Mouse (Mus musculus) kidney, adult 8-10 months (tissue): Measurements from ENCODE around the gene Cbx1.

Experiments
- DNase-seq, 2 experiments: peaks; one replicate each; pipeline ENCODE4 v3.0.0; 2022

Gene Cbx1

GRCm38 (mm10) chr11:96788871-96789795, at the start of gene Cbx1:
Gene Cbx1 (plus strand): TSS chr11:96789127.
- DNase-seq: peak; percentile 91 to 94

- no peak for DNase-seq
Observed at GRCm38 (mm10) chr11:96740796-96741195, 48.1 kb upstream of the Cbx1 start.

GRCm38 (mm10) chr11:96741995-96742394, 46.9 kb upstream of the Cbx1 start:
- no peak for DNase-seq

- no peak for DNase-seq
Observed at GRCm38 (mm10) chr11:96743000-96743399, 45.9 kb upstream of the Cbx1 start.

GRCm38 (mm10) chr11:96743891-96744290, 45.0 kb upstream of the Cbx1 start:
- DNase-seq: no peak

GRCm38 (mm10) chr11:96746648-96747047, 42.3 kb upstream of the Cbx1 start:
- no peak for DNase-seq

- DNase-seq: no peak
Observed at GRCm38 (mm10) chr11:96747555-96747954, 41.4 kb upstream of the Cbx1 start.

- no peak for DNase-seq
Observed at GRCm38 (mm10) chr11:96755298-96755697, 33.6 kb upstream of the Cbx1 start.

- no peak for DNase-seq
Observed at GRCm38 (mm10) chr11:96757421-96757820, 31.5 kb upstream of the Cbx1 start.

- no peak for DNase-seq
Observed at GRCm38 (mm10) chr11:96758402-96758801, 30.5 kb upstream of the Cbx1 start.

- DNase-seq: peak; percentile 57 to 65
Observed at GRCm38 (mm10) chr11:96760042-96760441, 28.9 kb upstream of the Cbx1 start.

- no peak for DNase-seq
Observed at GRCm38 (mm10) chr11:96761984-96762383, 26.9 kb upstream of the Cbx1 start.

GRCm38 (mm10) chr11:96762742-96763470, 26.0 kb upstream of the Cbx1 start:
- DNase-seq: no peak

GRCm38 (mm10) chr11:96764511-96765350, 24.2 kb upstream of the Cbx1 start:
- no peak for DNase-seq

- no peak for DNase-seq
Observed at GRCm38 (mm10) chr11:96765645-96766044, 23.3 kb upstream of the Cbx1 start.

GRCm38 (mm10) chr11:96766555-96766954, 22.4 kb upstream of the Cbx1 start:
- DNase-seq: no peak

- no peak for DNase-seq
Observed at GRCm38 (mm10) chr11:96767096-96767495, 21.8 kb upstream of the Cbx1 start.

- no peak for DNase-seq
Observed at GRCm38 (mm10) chr11:96768240-96768639, 20.7 kb upstream of the Cbx1 start.

- DNase-seq: no peak
Observed at GRCm38 (mm10) chr11:96771274-96771975, 17.5 kb upstream of the Cbx1 start.

GRCm38 (mm10) chr11:96772413-96772812, 16.5 kb upstream of the Cbx1 start:
- no peak for DNase-seq

- no peak for DNase-seq
Observed at GRCm38 (mm10) chr11:96774536-96774935, 14.4 kb upstream of the Cbx1 start.

GRCm38 (mm10) chr11:96775063-96775462, 13.9 kb upstream of the Cbx1 start:
- DNase-seq: no peak
